Mouse (Mus musculus): ENCODE data around the gene Kif5c. TPM values are rescaled to one million over a fixed set of nuclear protein-coding genes. Genes with fewer than 3 reads are reported as not detected.

The Kif5c gene
- 148 and 170 TPM in 2 replicates for polyA plus RNA-seq (2014; fragmentation: Nextera tagmentation; extraction: Ambion mirVana)

DNA sequence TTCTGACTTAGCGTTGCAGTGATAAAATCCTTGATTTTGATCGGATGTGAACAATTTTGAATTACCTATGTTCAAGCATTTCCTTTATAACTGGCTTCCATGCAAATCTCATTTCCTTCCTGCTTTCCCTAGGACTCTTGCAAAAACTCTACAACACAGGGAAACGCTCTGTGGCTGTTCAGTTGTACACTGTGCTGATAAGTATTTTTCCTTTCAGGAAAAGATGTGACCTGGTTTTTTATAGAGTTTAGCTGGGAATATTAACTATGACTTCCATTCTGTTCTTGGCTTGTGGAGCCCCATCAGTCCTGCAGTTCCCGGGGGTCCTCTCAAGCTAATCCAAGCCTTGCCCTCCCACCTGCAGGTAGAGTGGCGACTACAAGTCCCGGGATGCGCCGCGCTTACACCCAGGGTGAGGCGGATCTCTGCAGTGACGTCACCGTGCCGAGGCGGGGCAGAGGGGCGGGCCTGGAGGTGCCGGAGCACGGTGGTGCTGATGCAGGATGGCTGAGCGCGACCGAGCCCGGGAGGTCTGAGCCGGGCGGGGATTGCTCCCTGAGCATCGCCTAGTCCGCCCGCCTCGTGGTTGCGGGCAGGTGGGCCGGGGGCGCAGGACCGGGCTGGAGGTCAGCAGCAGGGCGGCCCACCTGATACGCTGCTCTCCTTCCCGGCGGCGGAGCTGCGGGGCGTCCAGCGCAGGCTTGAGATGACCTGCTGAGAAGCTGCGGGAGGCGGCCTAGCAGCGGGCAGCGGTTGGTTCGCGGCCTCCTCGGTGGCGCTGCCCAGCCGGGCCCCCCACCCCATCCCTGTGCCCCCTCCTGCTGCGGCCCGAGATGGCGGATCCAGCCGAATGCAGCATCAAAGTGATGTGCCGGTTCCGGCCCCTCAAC, at the start of gene Kif5c:
Kif5c (plus strand) TSS at position 470 of the 890 bp plus-strand sequence.
- peak within 1 kb of the TSS; percentile 90 for H3K27ac ChIP-seq (ENCODE audit: low read depth, low read length)
- peak within 1 kb of the TSS; percentile 99 for H3K4me3 ChIP-seq (ENCODE audit: low read depth, low read length)
- peaks cover 9% of the 10 kb centered on the region; the same call in 1 of the 2 replicates for H3K4me1 ChIP-seq (ENCODE audit: control insufficient read depth, insufficient read depth, low read length)
- DNase-seq (ENCODE audit: low spot score) (peak; percentile 96), ATAC-seq (peak; percentile 98)
- 5% methylated on average over 53 of the region's 54 CpGs for WGBS
- no peaks in the 10 kb centered on the region for H3K27me3 ChIP-seq (replicated peaks; ENCODE audit: control insufficient read depth, insufficient read depth, low read length)
- peak within 1 kb of the TSS; percentile 98 for H3K9ac ChIP-seq (ENCODE audit: low read length)
- peaks cover 6% of the 10 kb centered on the region; the same call in 1 of the 2 replicates for H3K36me3 ChIP-seq (ENCODE audit: control insufficient read depth, insufficient read depth, low read length)
- peak within 1 kb of the TSS; percentile 72 for H3K4me2 ChIP-seq (ENCODE audit: low read length)
- H3K9me3 ChIP-seq (replicated peaks; ENCODE audit: control insufficient read depth, low read length), result no peaks in the 10 kb centered on the region

DNA sequence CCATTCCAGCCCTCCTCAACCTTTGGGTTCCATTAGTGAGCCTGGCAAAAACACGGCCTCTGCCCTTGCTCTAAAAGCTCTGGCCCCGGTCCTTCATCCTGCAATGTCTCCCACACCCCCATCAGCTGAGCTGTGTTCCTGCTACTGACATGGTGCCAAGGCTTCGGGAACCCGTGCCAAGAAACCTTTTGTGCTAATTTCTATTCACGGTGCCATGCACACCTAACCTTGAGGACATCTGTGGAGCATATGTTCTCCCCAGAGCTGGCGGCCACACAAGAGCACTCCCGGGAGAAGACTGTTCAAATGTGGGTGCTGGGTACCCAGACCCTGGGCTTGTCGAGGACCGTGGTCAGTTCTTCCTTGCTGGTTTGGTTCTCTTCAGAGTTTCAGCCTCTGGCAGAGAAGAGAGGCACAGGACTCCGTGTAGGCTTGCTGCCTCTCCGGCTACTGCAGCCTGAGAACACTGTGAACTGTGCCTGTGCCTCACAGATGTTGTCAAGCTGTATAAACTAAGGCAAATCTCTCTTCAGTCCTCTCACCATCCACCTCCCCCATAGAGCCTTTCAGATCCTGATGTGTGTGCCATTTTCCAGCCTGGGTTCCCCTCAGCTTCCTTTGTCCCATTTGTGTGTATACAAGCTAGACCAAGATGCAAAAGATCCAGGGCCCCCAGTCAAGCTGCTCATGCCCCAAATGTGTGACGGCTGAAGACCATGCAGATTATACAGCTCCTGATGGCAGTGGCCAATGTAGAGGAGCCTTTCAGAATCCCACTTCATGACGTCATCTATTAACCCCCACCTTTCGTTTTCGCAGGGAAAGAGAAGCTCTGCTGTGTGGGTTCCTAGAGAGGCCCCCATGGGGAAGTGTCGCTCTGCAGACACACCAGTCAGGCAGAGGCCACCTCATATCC, 49.0 kb upstream of the Kif5c start:
- no peaks in the 10 kb centered on the region for H3K27me3 ChIP-seq (replicated peaks; ENCODE audit: control insufficient read depth, insufficient read depth, low read length)
- H3K4me3 ChIP-seq (ENCODE audit: low read depth, low read length), result no peak overlapping the region
- no peaks in the 10 kb centered on the region for H3K9me3 ChIP-seq (replicated peaks; ENCODE audit: control insufficient read depth, low read length)
- H3K4me1 ChIP-seq (ENCODE audit: control insufficient read depth, insufficient read depth, low read length), result peaks cover 35% of the 10 kb centered on the region
- H3K27ac ChIP-seq (ENCODE audit: low read depth, low read length), result peak overlapping the region; percentile 82
- peak overlapping the region; percentile 26 for H3K4me2 ChIP-seq (ENCODE audit: low read length)
- ATAC-seq (peak; percentile 83), DNase-seq (ENCODE audit: low spot score) (peak; percentile 85)
- WGBS, result 31% methylated on average over 16 of the region's 16 CpGs
- peak overlapping the region; percentile 13; the same call in 1 of the 2 replicates for H3K9ac ChIP-seq (ENCODE audit: low read length)
- H3K36me3 ChIP-seq (ENCODE audit: control insufficient read depth, insufficient read depth, low read length), result no peaks in the 10 kb centered on the region

DNA sequence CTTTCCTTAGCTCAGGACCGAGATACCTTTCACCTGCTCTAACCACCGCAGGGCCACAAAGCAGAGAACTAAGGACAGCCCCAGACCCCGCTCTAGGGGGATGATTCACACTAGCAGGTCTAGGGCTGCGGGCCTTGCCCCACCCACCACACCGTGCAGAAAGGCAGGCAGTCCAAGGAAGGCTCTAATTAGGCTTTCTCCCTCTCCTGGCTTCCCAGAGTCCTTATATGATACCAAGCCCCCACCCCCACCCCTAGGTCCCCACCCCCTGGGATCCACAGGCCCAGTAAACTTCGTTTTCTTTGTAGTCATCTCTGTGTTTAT, 48.4 kb upstream of the Kif5c start:
- Histone ChIP-seq H3K4me2 (ENCODE audit: low read length) (peak overlapping the region; percentile 26), H3K9ac (ENCODE audit: low read length) (no peak overlapping the region), H3K27me3 (replicated peaks; ENCODE audit: control insufficient read depth, insufficient read depth, low read length) (no peaks in the 10 kb centered on the region), H3K9me3 (replicated peaks; ENCODE audit: control insufficient read depth, low read length) (no peaks in the 10 kb centered on the region), H3K4me3 (ENCODE audit: low read depth, low read length) (no peak overlapping the region), H3K4me1 (ENCODE audit: control insufficient read depth, insufficient read depth, low read length) (peaks cover 35% of the 10 kb centered on the region), H3K27ac (ENCODE audit: low read depth, low read length) (peak overlapping the region; percentile 82), H3K36me3 (ENCODE audit: control insufficient read depth, insufficient read depth, low read length) (no peaks in the 10 kb centered on the region)
- ATAC-seq (peak; percentile 52), DNase-seq (ENCODE audit: low spot score) (no peak)
- 35% methylated on average over 6 of the region's 6 CpGs for WGBS

- ATAC-seq, result no peak
- no peaks in the 10 kb centered on the region for H3K9me3 ChIP-seq (replicated peaks; ENCODE audit: control insufficient read depth, low read length)
- WGBS, result 66% methylated on average over 11 of the region's 11 CpGs
- DNase-seq (ENCODE audit: low spot score), result no peak
- H3K4me1 ChIP-seq (ENCODE audit: control insufficient read depth, insufficient read depth, low read length), result peaks cover 35% of the 10 kb centered on the region
- H3K9ac ChIP-seq (ENCODE audit: low read length), result peak overlapping the region; percentile 29; the same call in 1 of the 2 replicates
- no peaks in the 10 kb centered on the region for H3K27me3 ChIP-seq (replicated peaks; ENCODE audit: control insufficient read depth, insufficient read depth, low read length)
- H3K36me3 ChIP-seq (ENCODE audit: control insufficient read depth, insufficient read depth, low read length), result no peaks in the 10 kb centered on the region
- H3K27ac ChIP-seq (ENCODE audit: low read depth, low read length), result peak overlapping the region; percentile 63; the same call in 1 of the 2 replicates
- peak overlapping the region; percentile 43 for H3K4me2 ChIP-seq (ENCODE audit: low read length)
- H3K4me3 ChIP-seq (ENCODE audit: low read depth, low read length), result no peak overlapping the region
Measured at GRCm38 (mm10) chr2:49571159-49571920, 47.8 kb upstream of the Kif5c start.

DNA sequence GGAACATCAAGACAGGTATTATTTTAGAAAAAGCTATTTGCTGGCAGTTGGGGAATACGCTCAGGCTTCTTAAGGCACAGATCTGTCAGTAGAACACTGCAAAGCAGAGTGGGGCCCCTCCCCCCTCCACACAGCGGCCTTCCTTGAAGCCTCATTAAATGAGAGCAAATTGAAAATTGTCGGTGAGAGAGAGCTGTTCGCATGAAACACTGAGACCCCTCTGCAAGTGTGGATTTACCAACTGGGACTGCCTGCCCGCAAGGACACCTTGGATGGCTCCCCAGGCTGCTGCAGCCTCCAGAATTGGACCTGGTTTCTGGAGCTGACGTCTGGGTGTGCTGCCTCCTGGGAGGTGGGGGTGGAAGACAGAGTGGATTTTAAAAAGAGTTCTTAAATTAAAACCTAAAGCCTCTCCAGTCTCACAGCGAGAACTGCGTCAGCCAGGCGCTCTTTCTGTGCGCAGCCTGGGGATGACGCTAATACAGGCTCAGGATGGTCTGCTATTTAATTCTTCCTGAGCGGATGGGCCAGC, 46.9 kb upstream of the Kif5c start:
- Histone ChIP-seq H3K4me1 (ENCODE audit: control insufficient read depth, insufficient read depth, low read length) (peaks cover 35% of the 10 kb centered on the region), H3K9ac (ENCODE audit: low read length) (peak overlapping the region; percentile 45; the same call in 1 of the 2 replicates), H3K4me2 (ENCODE audit: low read length) (peak overlapping the region; percentile 43), H3K27ac (ENCODE audit: low read depth, low read length) (peak overlapping the region; percentile 63; the same call in 1 of the 2 replicates), H3K4me3 (ENCODE audit: low read depth, low read length) (no peak overlapping the region; the same call in 1 of the 2 replicates), H3K36me3 (ENCODE audit: control insufficient read depth, insufficient read depth, low read length) (no peaks in the 10 kb centered on the region), H3K9me3 (replicated peaks; ENCODE audit: control insufficient read depth, low read length) (no peaks in the 10 kb centered on the region), H3K27me3 (replicated peaks; ENCODE audit: control insufficient read depth, insufficient read depth, low read length) (no peaks in the 10 kb centered on the region)
- DNase-seq (ENCODE audit: low spot score) (peak; percentile 85), ATAC-seq (peak; percentile 46)
- 19% methylated on average over 12 of the region's 12 CpGs for WGBS

GRCm38 (mm10) chr2:49572684-49573083, 46.4 kb upstream of the Kif5c start:
- Histone ChIP-seq H3K4me2 (ENCODE audit: low read length) (peak overlapping the region; percentile 43), H3K4me3 (ENCODE audit: low read depth, low read length) (no peak overlapping the region), H3K4me1 (ENCODE audit: control insufficient read depth, insufficient read depth, low read length) (peaks cover 35% of the 10 kb centered on the region), H3K36me3 (ENCODE audit: control insufficient read depth, insufficient read depth, low read length) (no peaks in the 10 kb centered on the region), H3K27me3 (replicated peaks; ENCODE audit: control insufficient read depth, insufficient read depth, low read length) (no peaks in the 10 kb centered on the region), H3K9me3 (replicated peaks; ENCODE audit: control insufficient read depth, low read length) (no peaks in the 10 kb centered on the region), H3K27ac (ENCODE audit: low read depth, low read length) (peak overlapping the region; percentile 63; the same call in 1 of the 2 replicates), H3K9ac (ENCODE audit: low read length) (peak overlapping the region; percentile 45; the same call in 1 of the 2 replicates)
- 54% methylated on average over 9 of the region's 9 CpGs for WGBS
- DNase-seq (ENCODE audit: low spot score), result no peak
- no peak for ATAC-seq

DNA sequence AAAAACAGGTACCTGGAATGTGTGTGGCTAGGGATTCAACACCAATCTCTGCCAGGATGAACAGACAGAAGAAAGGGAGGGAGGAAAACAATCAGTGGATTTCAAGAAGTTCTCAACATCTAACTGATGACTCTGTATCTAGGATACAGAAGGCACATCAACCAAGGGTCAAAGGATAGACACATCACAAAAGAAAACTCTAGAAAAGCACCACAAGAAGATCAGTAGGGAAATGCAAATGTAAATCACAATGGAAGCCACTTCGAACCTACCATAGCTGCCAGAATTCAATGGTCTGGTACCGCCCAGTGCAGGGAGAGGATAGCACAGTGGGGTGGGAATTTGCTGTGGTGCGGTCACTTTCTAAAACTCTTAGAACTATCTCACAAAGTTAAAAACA, 45.8 kb upstream of the Kif5c start:
- Histone ChIP-seq H3K27ac (ENCODE audit: low read depth, low read length) (no peak overlapping the region), H3K4me1 (ENCODE audit: control insufficient read depth, insufficient read depth, low read length) (peaks cover 35% of the 10 kb centered on the region), H3K9ac (ENCODE audit: low read length) (no peak overlapping the region), H3K27me3 (replicated peaks; ENCODE audit: control insufficient read depth, insufficient read depth, low read length) (no peaks in the 10 kb centered on the region), H3K4me3 (ENCODE audit: low read depth, low read length) (no peak overlapping the region), H3K4me2 (ENCODE audit: low read length) (no peak overlapping the region), H3K36me3 (ENCODE audit: control insufficient read depth, insufficient read depth, low read length) (no peaks in the 10 kb centered on the region), H3K9me3 (replicated peaks; ENCODE audit: control insufficient read depth, low read length) (no peaks in the 10 kb centered on the region)
- DNase-seq (ENCODE audit: low spot score) (no peak), ATAC-seq (no peak)
- WGBS, result 94% methylated on average over 3 of the region's 3 CpGs

DNA sequence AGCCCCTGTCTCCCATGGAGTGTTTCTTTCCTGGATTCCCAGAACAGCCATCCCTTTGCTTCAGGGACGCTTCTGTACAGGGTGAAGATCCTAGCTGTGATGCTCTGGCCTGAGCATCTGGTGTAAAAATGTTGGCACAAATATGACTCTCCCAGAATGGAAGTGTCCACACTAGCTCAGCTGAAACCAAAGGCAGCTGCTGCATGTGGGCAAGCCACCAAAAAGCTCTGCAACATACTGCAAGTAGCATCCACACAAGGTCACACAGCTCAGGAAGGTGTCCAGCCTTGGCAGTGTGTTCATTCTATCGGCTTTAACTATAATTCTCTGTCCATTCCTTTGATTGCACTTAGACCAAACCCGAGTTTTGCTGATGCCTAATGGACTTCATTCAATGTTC, 38.5 kb upstream of the Kif5c start:
- H3K4me3 ChIP-seq (ENCODE audit: low read depth, low read length), result no peak overlapping the region
- H3K9ac ChIP-seq (ENCODE audit: low read length), result no peak overlapping the region
- DNase-seq (ENCODE audit: low spot score) (no peak), ATAC-seq (no peak)
- no peaks in the 10 kb centered on the region for H3K4me1 ChIP-seq (ENCODE audit: control insufficient read depth, insufficient read depth, low read length)
- no peak overlapping the region for H3K27ac ChIP-seq (ENCODE audit: low read depth, low read length)
- H3K27me3 ChIP-seq (replicated peaks; ENCODE audit: control insufficient read depth, insufficient read depth, low read length), result no peaks in the 10 kb centered on the region
- no peak overlapping the region for H3K4me2 ChIP-seq (ENCODE audit: low read length)
- WGBS, result 88% methylated on average over 3 of the region's 3 CpGs
- H3K36me3 ChIP-seq (ENCODE audit: control insufficient read depth, insufficient read depth, low read length), result no peaks in the 10 kb centered on the region
- H3K9me3 ChIP-seq (replicated peaks; ENCODE audit: control insufficient read depth, low read length), result no peaks in the 10 kb centered on the region
